Mouse (Mus musculus) monocyte, adult 2 months (primary cell): ENCODE measurements around the gene AI413582.

Source experiments
- DNase-seq, 2 experiments: peaks; one replicate each; pipeline ENCODE4 v3.0.0; 2022; ENCODE audit warnings: low spot score in 2 of 2, low read depth in 1 of 2

The AI413582 gene

GRCm38 (mm10) chr17:27556315-27557011, 9.1 kb downstream of the AI413582 start, which contains the start of gene Hmga1:
TSS of gene Hmga1 (plus strand) at chr17:27556497.
- DNase-seq: peak; percentile 77 to 89

- DNase-seq: peak; percentile 88 to 89
These were observed 9.9 kb downstream of the AI413582 start for GRCm38 (mm10) chr17:27555512-27556172.

DNA sequence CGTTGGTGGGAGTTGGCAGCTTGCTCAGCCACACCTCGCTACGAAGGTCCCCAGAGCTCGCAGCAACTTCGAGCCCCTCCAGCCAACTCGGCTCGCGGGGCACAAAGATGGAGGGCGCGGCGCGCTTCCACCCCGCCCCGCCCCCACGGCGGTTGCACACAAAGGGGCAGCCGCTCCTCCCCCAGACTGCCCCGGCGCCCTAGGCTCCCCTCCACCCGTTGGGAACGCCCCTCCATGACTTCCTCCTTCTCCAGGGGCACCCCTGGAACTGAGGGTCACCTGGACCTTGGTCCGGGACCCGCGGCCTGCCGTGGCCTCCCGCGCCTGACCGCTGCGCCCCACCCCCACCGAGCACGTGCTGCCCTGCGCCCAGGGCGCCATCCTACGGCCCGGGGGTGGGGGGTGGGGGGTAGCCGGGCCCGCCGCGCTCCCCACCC, 10.5 kb downstream of the AI413582 start:
- peak; percentile 62 to 75 for DNase-seq

- no peak for DNase-seq
These were observed 11.2 kb downstream of the AI413582 start for GRCm38 (mm10) chr17:27554062-27554960.

DNA sequence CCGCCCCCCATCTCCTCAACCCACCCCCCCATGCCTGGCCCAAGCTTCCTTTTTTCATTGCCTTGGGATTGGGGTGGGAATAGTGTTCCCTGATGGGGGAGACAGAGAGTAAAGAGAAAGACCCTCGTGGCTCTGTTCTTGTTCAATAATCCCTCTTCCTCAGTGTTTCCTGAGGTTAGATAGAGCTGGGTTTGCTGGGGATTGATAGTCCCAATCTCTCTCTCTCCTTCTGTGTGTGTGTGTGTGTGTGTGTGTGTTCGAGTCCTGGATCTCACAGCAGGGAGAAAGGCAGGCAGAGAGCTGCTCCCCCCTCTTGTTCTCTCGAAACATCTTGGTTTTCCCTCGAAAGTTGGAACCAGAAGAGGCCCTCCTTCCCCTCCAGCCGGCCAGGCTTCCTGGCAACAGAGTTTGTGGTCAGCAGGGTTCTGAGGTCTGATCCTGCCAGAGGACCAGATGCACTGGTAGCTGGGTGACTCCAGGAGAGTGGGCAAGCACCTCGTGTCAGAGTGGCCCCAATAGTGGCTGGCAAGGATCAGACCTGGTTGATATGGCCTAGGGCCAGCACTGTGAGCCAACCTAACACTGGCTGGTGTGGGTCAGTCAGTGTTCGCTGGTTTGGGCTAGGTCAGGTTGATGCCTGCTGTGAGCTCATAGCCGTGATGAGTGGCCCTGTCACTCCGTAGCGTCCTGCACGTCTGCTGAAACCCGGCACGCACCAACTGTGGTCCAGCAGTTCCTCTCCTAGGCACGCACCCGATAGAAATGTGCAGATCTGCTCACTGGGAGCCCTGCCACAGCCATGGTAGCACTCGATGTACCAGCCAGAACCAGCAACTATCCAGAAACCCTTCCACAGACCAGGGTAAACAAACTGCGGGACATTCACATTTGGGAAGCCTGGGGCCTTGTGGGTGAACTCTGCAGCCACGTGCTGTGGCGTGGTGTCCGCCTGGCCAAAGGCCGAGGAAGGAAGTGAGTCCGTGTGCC, 13.0 kb downstream of the AI413582 start:
- DNase-seq: no peak

DNA sequence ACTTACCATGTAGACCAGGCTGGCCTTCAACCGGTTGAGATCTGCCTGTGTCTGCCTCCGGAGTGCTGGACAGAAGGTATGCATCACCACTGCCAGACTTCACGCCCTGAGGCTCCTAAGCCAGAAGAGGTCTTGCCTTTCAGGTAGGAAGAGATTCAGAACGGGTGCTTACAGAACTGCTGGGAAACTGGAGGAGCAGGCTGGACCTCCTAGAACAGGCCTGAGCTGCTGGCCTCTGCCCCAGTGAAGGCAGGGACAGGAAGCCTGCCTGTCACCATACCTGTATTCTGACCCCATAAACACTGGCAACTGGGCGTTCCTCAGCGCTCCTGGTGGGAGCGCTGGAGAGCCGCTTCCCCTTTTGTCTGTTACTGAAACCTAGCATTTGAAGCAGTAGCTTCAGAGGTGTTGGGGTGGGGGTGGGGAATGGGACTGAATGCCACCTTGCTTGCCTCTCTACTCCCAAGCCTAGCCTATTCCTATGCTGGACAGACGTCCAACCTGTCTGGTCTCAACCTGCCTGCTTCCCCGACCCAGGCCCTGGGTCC, 14.1 kb downstream of the AI413582 start:
- no peak for DNase-seq

GRCm38 (mm10) chr17:27549234-27549633, 16.3 kb downstream of the AI413582 start:
- no peak for DNase-seq

GRCm38 (mm10) chr17:27547253-27547868, 18.2 kb downstream of the AI413582 start:
- peak in 1 of 2 experiments; percentile 59 for DNase-seq

DNA sequence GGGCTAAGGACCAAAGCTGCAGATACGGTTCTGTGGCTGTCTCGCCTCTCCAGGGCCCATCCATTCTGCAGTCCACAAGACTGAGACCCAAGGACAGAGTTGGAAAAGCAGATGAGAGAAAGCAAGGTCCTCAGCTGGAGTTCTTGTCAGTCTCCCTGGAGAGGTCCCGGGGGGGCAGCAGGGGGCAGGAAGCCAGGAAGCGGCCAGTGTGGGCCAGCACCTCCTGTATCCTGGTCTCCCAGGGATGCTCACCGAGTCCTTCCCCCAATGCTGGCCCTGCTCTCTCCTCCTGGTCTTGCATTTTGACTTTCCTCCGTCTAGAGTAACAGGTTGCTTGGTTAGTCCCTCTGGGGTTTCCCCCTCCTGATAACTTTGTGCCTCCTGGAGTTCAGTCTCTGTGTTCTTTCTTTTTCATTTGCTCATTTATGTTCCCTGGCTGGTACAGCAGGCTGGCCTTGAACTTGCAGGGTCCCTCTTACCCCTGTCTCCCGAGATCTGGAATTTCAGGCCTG, 18.9 kb downstream of the AI413582 start:
- no peak for DNase-seq

DNA sequence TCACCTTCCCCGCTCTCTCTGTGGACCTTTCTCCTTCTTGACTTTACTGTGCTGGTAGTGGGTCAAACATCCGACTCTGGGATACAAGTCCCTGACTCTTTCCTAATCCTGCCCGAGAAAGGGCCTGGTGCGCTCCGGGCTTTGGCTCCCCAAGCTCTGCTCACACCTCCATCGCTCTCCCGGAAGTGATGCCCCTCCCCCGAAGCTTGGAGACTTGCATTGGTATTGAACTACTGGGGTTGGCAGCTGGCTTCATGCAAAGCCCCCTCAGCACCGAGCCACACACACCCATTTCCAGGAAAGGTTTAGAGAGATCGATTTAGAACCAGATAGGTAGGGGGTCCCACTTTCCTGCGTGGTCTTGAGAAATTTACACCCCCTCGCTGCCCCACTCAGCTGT, 19.6 kb downstream of the AI413582 start:
- no peak for DNase-seq

- no peak for DNase-seq
These were observed 21.0 kb downstream of the AI413582 start for GRCm38 (mm10) chr17:27544551-27544950.

GRCm38 (mm10) chr17:27541984-27542383, 23.6 kb downstream of the AI413582 start:
- no peak for DNase-seq

- DNase-seq: no peak
These were observed 24.3 kb downstream of the AI413582 start for GRCm38 (mm10) chr17:27541261-27541660.

- DNase-seq: peak; percentile 74 to 85
These were observed 30.8 kb downstream of the AI413582 start for GRCm38 (mm10) chr17:27534718-27535117.

- no peak for DNase-seq
These were observed 32.2 kb downstream of the AI413582 start for GRCm38 (mm10) chr17:27533354-27533753.

GRCm38 (mm10) chr17:27532095-27532494, 33.5 kb downstream of the AI413582 start:
- DNase-seq: no peak

DNA sequence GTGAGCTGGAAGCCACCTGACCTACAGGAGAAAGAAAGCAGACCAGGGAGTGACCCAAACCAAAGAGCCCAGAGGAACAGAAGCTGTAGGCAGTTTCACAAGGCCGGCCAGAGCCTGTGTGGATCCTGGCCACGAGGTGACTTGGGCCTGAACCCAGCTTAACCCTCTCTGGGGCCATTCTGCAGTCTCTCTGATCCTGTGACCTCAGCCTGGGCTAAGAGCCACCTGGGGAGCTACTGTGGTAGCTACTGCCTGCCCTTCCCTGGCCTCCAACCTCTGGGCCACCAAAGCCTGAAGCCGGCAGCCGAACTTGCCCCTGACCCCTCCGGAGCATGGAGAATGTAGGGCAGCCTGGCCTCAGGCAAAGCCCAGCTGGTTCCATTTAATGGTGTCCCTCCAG, 36.8 kb downstream of the AI413582 start:
- no peak for DNase-seq

DNA sequence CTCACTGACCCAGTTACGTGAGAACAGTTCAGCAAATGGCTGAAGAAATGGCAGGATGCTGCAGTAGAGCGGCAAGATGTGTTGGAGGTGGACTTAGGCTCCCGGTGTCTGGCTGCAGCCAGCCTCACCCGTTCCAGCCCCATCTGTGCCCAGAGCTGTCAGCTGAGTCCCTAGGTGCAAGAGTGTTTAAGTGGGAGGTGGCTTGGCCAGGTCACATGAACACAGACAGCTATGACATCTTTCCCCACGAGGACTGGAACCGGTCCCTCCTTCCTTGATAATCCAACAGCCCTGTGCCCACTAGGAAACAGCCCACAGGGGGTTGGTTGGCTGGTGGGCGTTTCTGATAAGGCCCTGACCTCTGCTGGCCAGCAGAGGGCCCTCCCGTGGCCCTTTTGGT, 37.5 kb downstream of the AI413582 start:
- DNase-seq: no peak

DNA sequence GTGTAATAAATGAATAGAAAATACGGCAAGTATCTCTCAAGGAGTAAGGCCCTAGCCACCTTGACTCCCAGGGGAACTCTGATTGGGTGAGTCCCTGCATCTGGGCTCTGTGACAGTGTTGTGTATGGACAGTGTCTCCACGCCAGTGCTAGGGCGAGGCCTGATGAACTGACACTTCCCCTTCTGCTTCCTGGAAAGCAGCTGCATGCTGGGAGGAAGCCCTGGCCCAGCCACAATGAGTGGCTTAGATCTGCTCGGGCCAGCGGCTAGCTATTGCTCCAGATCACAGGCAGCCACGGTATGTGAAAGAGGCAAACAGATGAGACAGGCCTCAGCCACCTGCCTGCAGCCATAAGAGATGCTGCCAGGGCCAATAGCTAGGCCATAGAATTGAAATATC, 38.4 kb downstream of the AI413582 start:
- DNase-seq: no peak
